Mouse (Mus musculus) CH12F3 (cell line): ENCODE results near the gene Avil.

Experiments
- in situ Hi-C: fragments of 300-500 bp; cut with MboI; formaldehyde crosslinking; loops from 2 replicates; pipeline ENCODE4 v1.14.3; 2020; ENCODE audit warnings: low sequenced_read_pairs

Avil gene

GRCm38 (mm10) chr10:126980933-126981530, 19.5 kb upstream of the Avil start:
- in situ Hi-C loops: loop anchor here (5.0 kb wide), 1 partner anchor 64 kb away; no protein-coding TSS in a partner anchor

GRCm38 (mm10) chr10:126981746-126982145, 18.8 kb upstream of the Avil start:
- in situ Hi-C loops: loop anchor here (5.0 kb wide), 1 partner anchor 64 kb away; no protein-coding TSS in a partner anchor

- in situ Hi-C loops: loop anchor here (5.0 kb wide), 1 partner anchor 66 kb away; no protein-coding TSS in a partner anchor
Observed at GRCm38 (mm10) chr10:126983193-126983725, 17.2 kb upstream of the Avil start.

GRCm38 (mm10) chr10:126984189-126985004, 16.1 kb upstream of the Avil start:
- in situ Hi-C loops: loop anchor here (5.0 kb wide), 1 partner anchor 67 kb away; no protein-coding TSS in a partner anchor

- in situ Hi-C loops: no loop called here
Observed at GRCm38 (mm10) chr10:126985127-126985526, 15.4 kb upstream of the Avil start.

- in situ Hi-C loops: no loop called here
Observed at GRCm38 (mm10) chr10:126985579-126985978, 14.9 kb upstream of the Avil start.

- in situ Hi-C loops: no loop called here
Observed at GRCm38 (mm10) chr10:126986541-126986961, 14.0 kb upstream of the Avil start.

- in situ Hi-C loops: no loop called here
Observed at GRCm38 (mm10) chr10:126987183-126988118, 13.1 kb upstream of the Avil start.

- in situ Hi-C loops: no loop called here
Observed at GRCm38 (mm10) chr10:126988513-126989165, 11.9 kb upstream of the Avil start.

- in situ Hi-C loops: no loop called here
Observed at GRCm38 (mm10) chr10:126990313-126991056, 10.0 kb upstream of the Avil start.

GRCm38 (mm10) chr10:126991676-126992075, 8.8 kb upstream of the Avil start:
- in situ Hi-C loops: no loop called here

- in situ Hi-C loops: no loop called here
Observed at GRCm38 (mm10) chr10:126993621-126994020, 6.9 kb upstream of the Avil start.

- in situ Hi-C loops: no loop called here
Observed at GRCm38 (mm10) chr10:126997340-126998113, 3.0 kb upstream of the Avil start.

GRCm38 (mm10) chr10:127001297-127001696, 788 bp downstream of the Avil start:
- in situ Hi-C loops: no loop called here

GRCm38 (mm10) chr10:127002056-127002455, 1.5 kb downstream of the Avil start:
- in situ Hi-C loops: no loop called here

- in situ Hi-C loops: no loop called here
Observed at GRCm38 (mm10) chr10:127002765-127003164, 2.3 kb downstream of the Avil start.

- in situ Hi-C loops: no loop called here
Observed at GRCm38 (mm10) chr10:127003334-127003733, 2.8 kb downstream of the Avil start.

GRCm38 (mm10) chr10:127003806-127004205, 3.3 kb downstream of the Avil start:
- in situ Hi-C loops: no loop called here

GRCm38 (mm10) chr10:127016488-127016887, 16.0 kb downstream of the Avil start:
- in situ Hi-C loops: no loop called here
